Mouse (Mus musculus): ENCODE measurements at regions not wholly inside any gene's neighbourhood (a gene's known extent, or its start where the extent isn't known, plus 50 kb on each side); places are given as distances from the start of the nearest gene placed in this dataset.
A peak's percentile ranks its signal among the peaks of the same experiment; 100 is the strongest.

DNA sequence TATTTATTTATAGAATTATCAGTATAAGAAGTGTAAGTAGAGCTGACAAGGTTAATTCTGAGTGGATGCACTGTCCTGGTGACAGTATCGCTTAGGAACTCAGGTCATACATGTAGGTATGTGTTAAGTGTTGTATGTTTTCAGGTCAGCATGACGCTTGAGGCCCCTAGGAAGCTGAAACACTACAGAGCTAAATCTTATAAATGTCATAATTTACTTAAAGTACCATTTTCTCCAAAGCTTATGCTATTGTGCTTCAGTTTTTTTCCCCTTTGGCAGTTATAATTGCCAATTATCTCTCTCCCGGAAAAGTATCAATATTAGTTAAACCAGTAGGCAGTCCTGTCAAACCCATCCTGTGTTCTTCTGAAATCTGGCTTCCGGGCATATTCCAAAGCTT is 110.3 kb downstream of the Alg10b start:
- Histone ChIP-seq H3K27me3 (no peaks in the 10 kb centered on the region), H3K9ac (no peak overlapping the region), H3K36me3 (no peaks in the 10 kb centered on the region), H3K4me3 (no peak overlapping the region), H3K4me2 (no peak overlapping the region), H3K4me1 (replicated peaks) (peaks cover 3% of the 10 kb centered on the region; the same call in 1 of the 2 replicates), H3K27ac (no peak overlapping the region), H3K9me3 (replicated peaks) (no peaks in the 10 kb centered on the region)
- WGBS = 84% methylated on average over 4 of the region's 4 CpGs
- ATAC-seq (replicated peaks; ENCODE audit: insufficient number of reproducible peaks, insufficient read depth, low FRiP score, low read depth) = no peak

DNA sequence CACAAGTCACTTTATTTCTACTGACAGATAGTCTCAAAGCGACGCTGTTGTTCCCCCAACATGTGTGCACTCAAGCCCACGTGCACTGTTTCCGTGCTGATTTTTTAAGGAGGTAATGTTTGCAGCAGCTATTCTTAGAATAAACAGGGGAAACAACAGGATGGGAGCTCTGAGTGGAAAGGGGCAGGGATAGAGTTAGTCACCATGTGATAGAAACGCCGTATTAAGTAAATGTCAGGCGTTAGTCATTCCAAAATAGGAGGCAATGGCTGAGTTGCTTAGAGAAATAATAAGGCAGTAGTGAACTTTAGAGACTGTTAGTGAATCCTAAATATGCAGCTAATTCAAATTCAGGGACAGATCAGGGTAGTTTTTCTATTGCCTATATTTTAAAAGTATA is 111.4 kb downstream of the Alg10b start:
- no peak overlapping the region for H3K27ac ChIP-seq
- H3K27me3 ChIP-seq = no peaks in the 10 kb centered on the region
- 0 out of 2 replicates have a peak overlapping the region, but pooled peaks have one; percentile 21 for H3K4me2 ChIP-seq
- WGBS = 36% methylated on average over 7 of the region's 7 CpGs
- H3K4me3 ChIP-seq = no peak overlapping the region
- no peak for ATAC-seq (replicated peaks; ENCODE audit: insufficient number of reproducible peaks, insufficient read depth, low FRiP score, low read depth)
- no peaks in the 10 kb centered on the region for H3K9me3 ChIP-seq (replicated peaks)
- H3K36me3 ChIP-seq = no peaks in the 10 kb centered on the region
- H3K4me1 ChIP-seq (replicated peaks) = peaks cover 3% of the 10 kb centered on the region; the same call in 1 of the 2 replicates
- no peak overlapping the region for H3K9ac ChIP-seq

DNA sequence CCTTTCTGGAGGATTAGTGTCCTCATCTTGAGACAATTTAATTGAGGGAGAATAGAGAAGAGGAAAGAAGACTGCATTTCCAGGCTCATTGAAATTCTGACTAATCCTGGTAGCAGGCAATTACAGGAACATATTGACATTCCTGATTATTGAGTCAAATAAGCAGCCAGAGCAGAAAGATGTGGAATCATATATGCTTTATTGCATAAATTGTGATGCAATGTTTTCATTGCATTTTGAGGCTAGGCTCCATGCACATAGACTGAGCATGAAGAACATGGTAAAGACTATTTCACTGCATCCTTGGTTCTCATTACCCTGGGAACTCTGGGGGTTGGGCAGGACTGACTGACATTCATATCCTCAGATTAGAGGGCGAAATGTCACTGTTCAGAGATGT is 116.0 kb downstream of the Alg10b start:
- no peak overlapping the region for H3K9ac ChIP-seq
- H3K4me3 ChIP-seq = no peak overlapping the region
- H3K36me3 ChIP-seq = no peaks in the 10 kb centered on the region
- no peak overlapping the region for H3K27ac ChIP-seq
- no peak for ATAC-seq (replicated peaks; ENCODE audit: insufficient number of reproducible peaks, insufficient read depth, low FRiP score, low read depth)
- WGBS = 83% methylated on average over 1 of the region's 1 CpGs
- peaks cover 3% of the 10 kb centered on the region; the same call in 1 of the 2 replicates for H3K4me1 ChIP-seq (replicated peaks)
- H3K9me3 ChIP-seq (replicated peaks) = no peaks in the 10 kb centered on the region
- H3K4me2 ChIP-seq = no peak overlapping the region
- no peaks in the 10 kb centered on the region for H3K27me3 ChIP-seq

DNA sequence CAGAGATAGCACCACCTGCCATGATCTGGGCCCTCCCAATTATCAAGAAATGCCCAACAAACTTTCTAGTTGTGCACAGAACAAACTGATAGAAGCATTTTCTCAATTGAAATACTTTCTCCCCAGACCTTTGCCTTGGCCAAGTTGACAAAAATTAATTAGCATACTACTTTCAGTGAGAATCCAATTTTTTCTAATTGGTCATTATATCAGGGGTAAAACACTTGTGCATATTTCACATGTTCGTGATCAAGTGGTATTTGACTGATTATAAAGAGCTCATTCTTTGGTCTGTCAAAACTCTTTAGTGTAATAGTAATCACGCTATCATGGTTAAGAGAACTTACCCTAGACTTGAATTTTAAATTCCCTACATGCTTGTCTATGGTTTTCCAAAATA is 117.2 kb downstream of the Alg10b start:
- Histone ChIP-seq H3K9me3 (replicated peaks) (no peaks in the 10 kb centered on the region), H3K9ac (no peak overlapping the region), H3K27me3 (no peaks in the 10 kb centered on the region), H3K27ac (no peak overlapping the region), H3K36me3 (no peaks in the 10 kb centered on the region), H3K4me3 (no peak overlapping the region), H3K4me2 (no peak overlapping the region), H3K4me1 (replicated peaks) (peaks cover 2% of the 10 kb centered on the region; the same call in 1 of the 2 replicates)
- no peak for ATAC-seq (replicated peaks; ENCODE audit: insufficient number of reproducible peaks, insufficient read depth, low FRiP score, low read depth)
- 84% methylated on average over 2 of the region's 2 CpGs for WGBS

DNA sequence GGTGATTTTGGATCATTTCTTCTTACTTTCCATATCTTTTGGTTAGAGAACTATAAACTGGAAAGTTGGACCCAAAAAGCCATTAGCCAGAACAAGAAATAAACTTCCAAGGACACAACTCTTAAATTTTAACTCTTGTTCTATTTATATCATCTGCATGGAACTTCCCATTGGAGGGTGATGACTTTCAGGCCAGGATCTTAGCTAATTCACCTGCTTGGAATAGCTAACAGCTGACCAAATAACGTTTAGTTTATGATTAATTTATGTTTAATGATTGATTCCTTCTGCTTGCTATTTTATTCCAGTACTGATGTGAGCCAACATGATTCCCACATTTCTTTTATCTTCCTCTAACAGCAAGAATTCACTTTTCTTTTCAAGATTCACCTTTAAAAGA is 119.7 kb downstream of the Alg10b start:
- 49% methylated on average over 1 of the region's 1 CpGs for WGBS
- H3K27me3 ChIP-seq = no peaks in the 10 kb centered on the region
- no peaks in the 10 kb centered on the region for H3K36me3 ChIP-seq
- no peaks in the 10 kb centered on the region for H3K9me3 ChIP-seq (replicated peaks)
- H3K27ac ChIP-seq = no peak overlapping the region
- H3K4me2 ChIP-seq = no peak overlapping the region
- peaks cover 7% of the 10 kb centered on the region; the same call in 1 of the 2 replicates for H3K4me1 ChIP-seq (replicated peaks)
- no peak overlapping the region for H3K4me3 ChIP-seq
- H3K9ac ChIP-seq = no peak overlapping the region
- ATAC-seq (replicated peaks; ENCODE audit: insufficient number of reproducible peaks, insufficient read depth, low FRiP score, low read depth) = no peak

DNA sequence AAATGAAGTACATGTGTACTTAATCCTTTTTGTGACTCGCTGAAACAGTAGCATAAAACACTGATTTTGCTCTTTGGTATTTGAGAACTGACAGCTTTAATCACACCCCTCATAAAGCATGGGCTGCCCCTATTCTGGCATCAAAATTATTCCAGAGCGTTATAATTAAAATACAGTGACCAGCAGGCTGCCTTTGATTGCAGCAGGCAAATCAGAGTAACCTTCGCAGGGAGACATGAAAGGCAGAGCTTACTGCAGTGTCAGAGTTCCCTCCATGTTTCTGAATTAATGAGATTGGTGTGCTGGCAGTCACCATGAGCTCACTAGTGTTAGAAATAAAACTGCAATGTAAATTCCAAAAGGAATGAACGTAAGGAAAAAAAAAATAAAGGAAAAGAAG is 120.8 kb downstream of the Alg10b start:
- 73% methylated on average over 4 of the region's 4 CpGs for WGBS
- Histone ChIP-seq H3K27ac (no peak overlapping the region), H3K4me3 (no peak overlapping the region), H3K4me1 (replicated peaks) (peaks cover 7% of the 10 kb centered on the region; the same call in 1 of the 2 replicates), H3K36me3 (no peaks in the 10 kb centered on the region), H3K9ac (no peak overlapping the region), H3K27me3 (no peaks in the 10 kb centered on the region), H3K9me3 (replicated peaks) (no peaks in the 10 kb centered on the region), H3K4me2 (no peak overlapping the region)
- ATAC-seq (replicated peaks; ENCODE audit: insufficient number of reproducible peaks, insufficient read depth, low FRiP score, low read depth) = no peak

DNA sequence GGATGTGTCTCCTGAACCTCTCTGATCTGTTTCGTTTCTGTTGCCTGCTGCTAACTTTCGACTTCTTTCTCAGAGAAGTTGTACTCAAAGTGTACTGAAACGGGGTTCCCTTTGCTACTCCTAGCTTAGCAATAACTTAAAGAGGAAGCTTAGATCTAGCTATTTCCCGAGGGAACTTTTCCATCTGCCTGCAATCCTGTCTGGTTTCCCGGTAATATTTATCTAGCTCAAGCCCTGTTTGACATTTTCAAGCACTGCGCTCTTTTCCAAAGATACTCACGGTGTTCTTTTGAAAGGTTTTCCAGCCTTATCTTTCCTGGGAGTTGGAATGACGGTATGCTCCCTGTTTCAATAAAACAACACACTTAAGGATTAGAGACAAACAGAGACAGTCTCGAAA is 122.1 kb downstream of the Alg10b start:
- Histone ChIP-seq H3K9me3 (replicated peaks) (no peaks in the 10 kb centered on the region), H3K4me1 (replicated peaks) (peaks cover 7% of the 10 kb centered on the region; the same call in 1 of the 2 replicates), H3K4me3 (no peak overlapping the region), H3K36me3 (no peaks in the 10 kb centered on the region), H3K27ac (no peak overlapping the region), H3K27me3 (no peaks in the 10 kb centered on the region), H3K4me2 (peak overlapping the region; percentile 35), H3K9ac (no peak overlapping the region)
- WGBS = 19% methylated on average over 9 of the region's 9 CpGs
- no peak for ATAC-seq (replicated peaks; ENCODE audit: insufficient number of reproducible peaks, insufficient read depth, low FRiP score, low read depth)

DNA sequence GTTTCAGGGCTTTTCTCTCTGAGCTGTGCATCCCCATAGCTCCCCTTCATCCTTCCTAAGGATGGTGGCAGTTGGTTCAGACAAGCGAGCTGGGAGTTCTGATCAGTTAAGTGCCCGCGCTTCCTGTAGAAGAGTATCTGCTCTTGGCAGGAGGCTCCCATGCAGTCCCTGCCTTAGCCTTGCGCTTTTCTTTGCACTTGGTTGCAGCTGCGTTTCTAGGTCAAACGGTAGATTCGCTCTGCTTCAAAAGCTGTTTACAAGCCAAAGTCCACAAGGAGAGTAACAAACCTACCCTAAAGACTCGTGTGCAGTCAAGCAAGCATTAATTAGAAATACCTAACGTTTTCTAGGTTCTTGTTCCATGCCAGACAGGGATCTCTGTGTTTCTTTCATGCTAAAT is 122.6 kb downstream of the Alg10b start:
- H3K4me2 ChIP-seq = peak overlapping the region; percentile 35
- no peaks in the 10 kb centered on the region for H3K9me3 ChIP-seq (replicated peaks)
- no peak for ATAC-seq (replicated peaks; ENCODE audit: insufficient number of reproducible peaks, insufficient read depth, low FRiP score, low read depth)
- H3K4me1 ChIP-seq (replicated peaks) = peaks cover 7% of the 10 kb centered on the region; the same call in 1 of the 2 replicates
- no peaks in the 10 kb centered on the region for H3K27me3 ChIP-seq
- H3K27ac ChIP-seq = no peak overlapping the region
- H3K9ac ChIP-seq = no peak overlapping the region
- 55% methylated on average over 9 of the region's 9 CpGs for WGBS
- H3K36me3 ChIP-seq = no peaks in the 10 kb centered on the region
- H3K4me3 ChIP-seq = no peak overlapping the region

DNA sequence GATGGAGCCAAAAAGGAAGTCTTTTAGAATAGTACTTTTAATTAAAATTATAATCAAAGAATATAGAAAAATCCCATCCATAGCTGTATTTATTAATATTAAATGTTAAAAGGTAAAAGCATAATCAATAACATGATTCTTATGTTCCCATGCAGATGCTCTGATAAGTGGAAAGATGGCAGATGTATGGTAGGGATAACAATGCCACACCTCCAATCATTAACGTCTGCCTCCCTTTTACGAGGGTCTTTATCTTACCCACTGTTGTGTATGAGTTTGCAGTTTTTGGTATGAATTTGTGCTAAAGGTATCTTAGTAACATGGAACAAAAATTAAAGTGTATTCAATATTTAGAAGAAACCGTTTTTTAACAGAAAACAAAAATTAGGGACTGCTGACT is 127.8 kb downstream of the Alg10b start:
- H3K9me3 ChIP-seq (replicated peaks) = no peaks in the 10 kb centered on the region
- H3K4me1 ChIP-seq (replicated peaks) = no peaks in the 10 kb centered on the region
- no peaks in the 10 kb centered on the region for H3K27me3 ChIP-seq
- H3K9ac ChIP-seq = no peak overlapping the region
- 80% methylated on average over 3 of the region's 3 CpGs for WGBS
- H3K4me2 ChIP-seq = no peak overlapping the region
- no peak for ATAC-seq (replicated peaks; ENCODE audit: insufficient number of reproducible peaks, insufficient read depth, low FRiP score, low read depth)
- no peaks in the 10 kb centered on the region for H3K36me3 ChIP-seq
- H3K27ac ChIP-seq = no peak overlapping the region
- H3K4me3 ChIP-seq = no peak overlapping the region

DNA sequence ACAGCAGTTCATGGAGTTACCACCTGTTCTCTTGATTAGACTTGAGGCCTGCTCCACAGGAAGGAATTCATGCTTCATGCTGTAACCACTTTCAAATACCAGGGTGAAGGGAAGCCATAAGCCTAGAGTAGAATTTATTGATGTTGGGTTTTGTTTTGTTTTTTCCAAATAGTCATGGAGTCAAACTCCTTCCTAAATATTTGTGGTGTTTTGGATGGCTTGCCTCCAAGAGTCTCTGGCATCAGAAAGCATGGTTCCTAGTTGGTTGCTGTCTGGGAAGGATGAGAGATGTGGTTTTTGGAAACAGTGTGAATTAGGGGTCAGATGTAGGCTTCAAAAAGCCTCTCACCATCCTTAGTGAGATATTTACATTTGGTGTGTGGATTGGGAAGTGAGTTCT is 141.5 kb downstream of the Alg10b start:
- H3K9me3 ChIP-seq (replicated peaks) = no peaks in the 10 kb centered on the region
- H3K4me1 ChIP-seq (replicated peaks) = no peaks in the 10 kb centered on the region
- no peak overlapping the region for H3K4me2 ChIP-seq
- ATAC-seq (replicated peaks; ENCODE audit: insufficient number of reproducible peaks, insufficient read depth, low FRiP score, low read depth) = no peak
- H3K9ac ChIP-seq = no peak overlapping the region
- H3K27ac ChIP-seq = no peak overlapping the region
- no peaks in the 10 kb centered on the region for H3K27me3 ChIP-seq
- no peaks in the 10 kb centered on the region for H3K36me3 ChIP-seq
- H3K4me3 ChIP-seq = no peak overlapping the region

DNA sequence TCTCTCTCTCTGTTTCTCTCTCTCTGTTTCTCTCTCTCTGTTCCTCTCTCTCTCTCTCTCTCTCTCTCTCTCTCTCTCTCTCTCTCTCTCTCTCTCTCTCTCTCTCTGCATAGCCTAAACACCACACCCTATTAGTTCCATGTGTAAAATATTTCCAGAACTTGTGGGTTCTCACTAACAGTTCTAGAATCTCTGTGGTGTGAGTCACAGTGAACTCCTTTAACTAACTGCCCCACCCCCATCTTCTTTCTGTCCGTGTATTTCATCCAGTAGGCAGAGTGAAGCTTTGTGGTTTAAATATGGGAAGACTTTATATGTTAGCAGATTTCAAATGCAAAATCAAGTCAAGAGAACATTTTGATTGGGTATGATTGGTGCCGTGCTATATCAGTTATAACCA is 153.8 kb downstream of the Alg10b start:
- H3K4me2 ChIP-seq = no peak overlapping the region
- WGBS = 81% methylated on average over 2 of the region's 2 CpGs
- H3K36me3 ChIP-seq = no peaks in the 10 kb centered on the region
- no peaks in the 10 kb centered on the region for H3K4me1 ChIP-seq (replicated peaks)
- no peak overlapping the region for H3K27ac ChIP-seq
- no peak overlapping the region for H3K4me3 ChIP-seq
- H3K9me3 ChIP-seq (replicated peaks) = no peaks in the 10 kb centered on the region
- H3K9ac ChIP-seq = no peak overlapping the region
- ATAC-seq (replicated peaks; ENCODE audit: insufficient number of reproducible peaks, insufficient read depth, low FRiP score, low read depth) = no peak
- no peaks in the 10 kb centered on the region for H3K27me3 ChIP-seq

DNA sequence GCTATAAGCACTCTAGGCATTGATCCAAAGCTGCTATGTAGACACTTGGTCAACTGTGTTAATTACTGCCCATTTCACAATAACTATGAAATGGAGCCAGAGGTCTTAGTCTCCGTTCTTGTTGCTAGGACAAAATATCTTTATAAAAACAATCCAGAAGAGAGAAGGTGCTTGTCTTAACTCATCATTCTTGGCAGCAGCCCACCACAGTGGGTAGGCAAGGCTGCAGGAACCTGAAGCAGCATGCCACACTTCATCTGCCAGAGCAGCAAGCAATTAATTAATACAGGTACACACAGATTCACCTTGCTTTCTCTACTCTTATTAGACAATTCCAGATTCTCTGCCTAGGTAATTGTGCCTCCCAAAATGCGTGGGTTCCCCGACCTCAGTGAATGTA is 172.8 kb downstream of the Alg10b start:
- Histone ChIP-seq H3K4me3 (no peak overlapping the region), H3K4me1 (replicated peaks) (no peaks in the 10 kb centered on the region), H3K9me3 (replicated peaks) (no peaks in the 10 kb centered on the region), H3K27ac (no peak overlapping the region), H3K4me2 (no peak overlapping the region), H3K27me3 (no peaks in the 10 kb centered on the region), H3K9ac (no peak overlapping the region), H3K36me3 (no peaks in the 10 kb centered on the region)
- 83% methylated on average over 3 of the region's 3 CpGs for WGBS
- no peak for ATAC-seq (replicated peaks; ENCODE audit: insufficient number of reproducible peaks, insufficient read depth, low FRiP score, low read depth)

Data from heart, embryonic 15.5 days (tissue).